Mouse (Mus musculus) NIH3T3 (cell line): ENCODE measurements around the gene Nrm.
A peak's percentile ranks its signal among the peaks of the same experiment; 100 is the strongest.

Experiments
- DNase-seq: peaks from one replicate; pipeline ENCODE4 v3.0.0-alpha.2; 2012; ENCODE audit warnings: low read depth

The Nrm gene

DNA sequence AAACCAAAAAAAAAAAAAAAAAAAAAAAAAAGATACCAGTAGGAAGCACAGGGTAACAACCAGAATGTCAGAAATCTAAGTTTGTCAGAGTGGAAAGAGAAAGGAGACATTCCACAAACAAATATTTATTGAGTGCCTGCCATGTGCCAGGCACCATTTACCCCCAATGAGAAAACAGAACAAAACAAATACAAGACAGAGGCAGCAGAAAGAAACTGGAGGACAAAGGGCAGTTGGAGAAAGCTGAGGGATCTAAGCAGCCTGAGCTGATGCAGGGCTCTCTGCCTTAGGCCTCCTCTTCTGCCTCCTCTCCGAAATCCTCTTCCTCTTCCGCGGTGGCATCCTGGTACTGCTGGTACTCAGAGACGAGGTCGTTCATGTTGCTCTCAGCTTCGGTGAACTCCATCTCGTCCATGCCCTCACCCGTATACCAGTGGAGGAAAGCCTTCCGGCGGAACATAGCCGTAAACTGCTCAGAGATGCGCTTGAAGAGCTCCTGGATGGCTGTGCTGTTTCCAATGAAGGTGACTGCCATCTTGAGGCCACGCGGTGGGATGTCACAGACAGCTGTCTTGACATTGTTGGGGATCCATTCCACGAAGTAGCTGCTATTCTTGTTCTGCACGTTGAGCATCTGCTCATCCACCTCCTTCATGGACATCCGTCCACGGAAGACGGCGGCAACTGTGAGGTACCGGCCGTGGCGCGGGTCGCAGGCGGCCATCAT, 26.3 kb upstream of the Nrm start:
- DNase-seq, result peak; percentile 34

DNA sequence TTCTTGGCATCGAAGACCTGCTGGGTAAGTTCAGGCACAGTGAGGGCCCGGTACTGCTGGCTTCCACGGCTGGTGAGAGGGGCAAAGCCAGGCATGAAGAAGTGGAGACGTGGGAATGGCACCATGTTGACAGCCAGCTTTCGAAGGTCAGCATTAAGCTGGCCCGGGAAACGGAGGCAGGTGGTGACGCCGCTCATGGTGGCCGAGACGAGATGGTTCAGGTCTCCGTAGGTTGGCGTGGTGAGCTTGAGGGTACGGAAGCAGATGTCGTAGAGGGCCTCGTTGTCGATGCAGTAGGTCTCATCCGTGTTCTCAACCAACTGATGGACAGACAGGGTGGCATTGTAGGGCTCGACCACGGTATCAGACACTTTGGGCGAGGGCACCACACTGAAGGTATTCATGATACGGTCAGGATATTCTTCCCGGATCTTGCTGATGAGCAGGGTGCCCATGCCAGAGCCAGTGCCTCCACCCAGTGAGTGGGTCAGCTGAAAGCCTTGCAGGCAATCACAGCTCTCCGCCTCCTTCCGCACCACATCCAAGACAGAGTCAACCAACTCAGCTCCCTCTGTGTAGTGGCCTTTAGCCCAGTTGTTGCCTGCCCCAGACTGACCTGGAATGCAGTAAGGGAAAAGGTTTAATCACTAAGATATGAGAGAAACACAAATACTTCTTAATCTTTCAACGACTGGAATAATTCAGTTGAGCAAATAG, 25.5 kb upstream of the Nrm start:
- DNase-seq, result peak; percentile 50

DNA sequence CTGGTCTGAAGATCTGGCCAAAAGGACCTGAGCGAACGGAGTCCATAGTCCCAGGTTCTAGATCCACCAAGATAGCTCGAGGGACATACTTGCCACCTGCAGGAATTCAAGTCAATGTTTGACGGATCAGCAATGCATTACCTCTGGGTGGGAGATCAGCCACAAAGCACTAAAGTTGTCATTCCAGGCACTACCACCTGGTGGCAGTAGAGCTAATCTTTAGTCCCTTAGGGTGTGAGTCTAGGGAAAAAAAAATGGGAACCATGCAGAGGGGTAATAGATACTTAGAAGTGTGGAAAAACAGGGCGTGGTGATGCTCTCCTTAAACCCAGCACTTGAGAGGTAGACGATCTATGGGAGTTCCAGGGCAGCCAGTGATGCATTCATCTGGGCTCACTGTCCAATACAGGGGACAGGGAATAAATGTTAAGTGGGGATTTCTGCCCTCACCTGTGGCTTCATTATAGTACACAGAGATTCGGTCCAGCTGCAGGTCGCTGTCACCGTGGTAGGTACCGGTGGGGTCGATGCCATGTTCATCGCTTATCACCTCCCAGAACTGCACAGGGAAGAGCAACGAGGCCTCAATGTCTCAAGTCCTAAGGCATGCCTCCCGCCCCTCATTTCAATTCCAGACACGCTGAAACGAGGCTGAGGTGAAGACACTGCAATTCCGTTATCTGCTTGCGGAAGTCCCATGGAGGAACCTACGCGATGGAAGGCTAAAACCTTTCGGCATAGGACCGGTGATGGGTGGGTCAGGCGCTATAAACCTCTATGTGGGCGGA, 24.7 kb upstream of the Nrm start:
- DNase-seq, result peak; percentile 96

DNA sequence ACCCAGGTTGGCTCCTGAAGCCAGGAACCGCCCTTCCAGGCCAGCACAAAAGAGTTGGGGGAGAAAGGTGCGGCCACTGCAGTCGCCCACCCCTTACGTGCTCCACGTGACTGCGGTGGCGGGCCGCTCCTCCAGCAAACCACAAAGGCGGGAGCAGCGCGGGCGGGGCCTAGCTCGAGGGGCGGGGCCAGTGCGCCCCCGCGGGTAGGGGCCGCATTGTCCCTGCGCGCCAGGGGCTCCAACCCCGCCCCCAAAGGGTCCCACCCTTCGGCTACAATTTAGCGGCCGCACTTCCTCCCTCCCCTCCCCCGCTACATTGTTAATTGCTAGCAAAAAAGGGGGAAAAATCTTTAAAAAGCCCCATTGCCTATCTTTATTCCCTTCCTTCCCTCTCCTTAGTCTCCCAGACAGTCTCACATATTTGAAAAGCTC, 24.1 kb upstream of the Nrm start:
- DNase-seq, result peak; percentile 95

DNA sequence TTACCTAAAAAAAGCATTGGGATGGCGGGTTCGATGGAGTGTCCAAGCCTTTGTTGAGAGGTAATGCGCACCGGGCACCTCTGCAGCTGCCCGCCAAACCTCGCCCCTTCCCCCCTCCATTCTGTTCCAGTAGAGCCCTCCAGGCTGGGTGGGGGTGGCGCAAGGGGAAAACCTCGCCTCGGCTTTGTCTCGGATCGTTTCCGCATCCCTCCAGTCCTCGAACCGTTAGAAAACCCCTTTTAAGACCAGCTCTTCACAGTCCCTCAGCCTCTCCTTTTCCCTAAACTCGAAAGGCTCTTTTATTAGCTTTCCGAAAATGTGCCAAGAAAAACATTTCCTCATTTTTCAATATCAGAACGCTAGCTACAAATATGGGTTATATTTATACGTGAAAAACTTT, 23.6 kb upstream of the Nrm start:
- DNase-seq, result peak; percentile 70

DNA sequence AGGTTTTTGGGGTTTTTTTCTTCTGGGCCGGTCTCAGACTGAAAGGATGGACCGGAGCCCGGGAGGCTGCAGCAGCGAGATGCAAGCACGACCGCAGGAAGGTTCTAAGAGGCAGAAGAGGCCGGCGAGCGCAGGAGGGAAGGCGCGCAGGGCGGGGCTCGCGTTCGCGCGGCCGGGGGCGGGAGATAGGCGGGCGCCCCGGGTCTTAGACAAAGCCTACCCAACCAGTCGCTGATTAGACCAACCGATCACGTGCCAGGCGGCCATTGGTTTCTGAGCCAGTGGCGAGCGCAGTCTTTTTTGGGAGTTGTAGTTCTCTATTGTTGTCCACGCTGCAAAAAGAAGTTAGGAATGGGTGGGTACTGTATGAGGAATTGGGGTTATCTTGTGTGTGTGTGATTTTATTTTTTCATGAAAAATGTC, 23.0 kb upstream of the Nrm start, which contains the start of gene Tubb5:
Tubb5 (minus strand) TSS at position 185 of the 423 bp plus-strand sequence.
- DNase-seq, result peak; percentile 99

DNA sequence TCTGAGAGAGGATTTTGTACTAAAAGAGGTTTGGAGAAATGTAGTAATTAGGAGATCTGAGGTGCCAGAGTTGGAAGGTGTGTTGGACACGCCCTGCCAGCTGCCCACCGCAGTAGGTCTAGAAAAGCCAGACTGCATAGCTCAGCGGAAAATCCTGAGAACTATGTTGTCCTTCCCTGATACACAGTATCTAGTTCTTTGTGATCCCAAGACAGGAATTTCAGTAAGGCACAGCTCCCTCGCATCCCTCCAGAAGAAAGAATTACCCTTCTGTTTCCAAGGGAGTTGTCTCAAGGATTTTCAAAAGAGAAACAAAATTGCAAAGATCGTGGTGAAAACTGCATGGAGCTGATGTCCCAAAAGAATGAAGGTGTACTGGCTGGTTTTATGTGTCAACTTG, 22.5 kb upstream of the Nrm start:
- DNase-seq, result no peak

DNA sequence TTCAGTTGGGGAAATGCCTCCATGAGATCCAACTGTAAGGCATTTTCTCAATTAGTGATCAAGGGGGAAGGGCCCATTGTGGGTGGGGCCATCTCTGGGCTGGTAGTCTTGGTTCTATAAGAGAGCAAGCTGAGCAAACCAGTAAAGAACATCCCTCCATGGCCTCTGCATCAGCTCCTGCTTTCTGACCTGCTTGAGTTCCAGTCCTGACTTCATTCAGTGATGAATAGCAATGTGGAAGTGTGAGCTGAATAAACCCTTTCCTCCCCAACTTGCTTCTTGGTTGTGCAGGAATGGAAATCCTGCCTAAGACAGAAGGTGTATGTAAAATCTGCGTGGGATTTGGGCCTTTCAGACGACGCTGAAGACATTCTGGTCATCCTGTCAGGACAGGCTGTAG, 22.1 kb upstream of the Nrm start:
- DNase-seq, result peak; percentile 67

DNA sequence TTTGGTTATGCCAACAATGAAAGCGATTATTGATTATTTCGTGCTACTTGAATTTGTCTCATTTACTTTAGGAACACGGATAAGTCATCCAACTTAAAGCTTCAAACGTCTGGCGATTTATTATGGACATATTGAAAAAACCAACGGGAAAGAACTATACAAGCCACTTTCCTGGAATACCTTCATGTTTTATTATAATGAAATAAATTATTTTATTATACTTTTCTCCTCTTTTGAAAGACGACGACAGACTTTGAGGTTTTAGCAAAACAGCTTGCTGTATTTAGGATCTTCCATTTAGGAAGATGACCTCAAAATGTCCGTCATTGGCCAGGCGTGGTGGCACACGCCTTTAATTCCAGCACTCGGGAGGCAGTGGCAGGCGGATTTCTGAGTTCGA, 20.6 kb upstream of the Nrm start:
- no peak for DNase-seq

DNA sequence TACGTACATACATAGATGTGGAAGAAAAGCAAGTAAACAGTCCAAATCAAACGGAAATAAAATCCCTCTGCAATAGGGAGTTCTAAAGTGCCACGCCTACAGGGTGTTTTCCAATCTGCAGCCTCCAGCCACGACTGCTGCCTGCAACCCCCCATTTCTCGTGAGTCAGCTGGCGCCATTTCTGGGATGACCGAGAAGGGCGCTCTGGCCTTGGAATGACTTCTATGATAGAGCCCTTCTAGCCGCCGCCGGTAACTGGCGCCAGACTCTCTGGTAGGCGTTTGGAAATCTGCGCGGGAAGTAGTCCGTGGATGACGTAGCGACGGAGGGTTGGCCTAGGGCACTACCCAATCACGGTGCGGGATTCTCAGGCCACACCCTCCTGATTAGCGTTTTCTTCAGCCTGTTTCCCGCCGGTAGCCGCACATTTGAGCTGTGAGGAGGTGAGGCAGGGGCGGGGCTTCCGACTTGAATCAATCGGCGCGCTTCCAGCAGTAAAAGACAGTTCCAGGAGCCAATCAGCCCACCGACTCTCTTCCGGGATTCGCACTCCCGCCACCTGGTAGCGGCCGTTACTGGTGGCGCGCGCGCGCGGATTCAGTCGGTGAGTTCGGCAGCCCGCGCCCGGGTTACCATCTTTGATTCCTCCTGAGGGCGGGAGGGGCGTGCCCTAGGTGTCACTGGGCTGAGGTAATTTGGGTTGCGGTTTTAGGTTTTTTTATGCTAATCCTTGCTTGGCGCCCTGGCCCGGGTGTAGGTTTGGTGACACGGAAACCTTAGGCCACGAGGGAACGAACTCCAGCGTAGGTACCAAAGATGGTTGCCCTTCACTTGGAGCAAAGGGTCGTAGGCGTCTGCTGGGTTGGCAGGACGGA, 19.8 kb upstream of the Nrm start, which contains the start of gene Mdc1:
Mdc1 (plus strand) TSS at position 440 of the 875 bp plus-strand sequence.
- DNase-seq, result peak; percentile 100

DNA sequence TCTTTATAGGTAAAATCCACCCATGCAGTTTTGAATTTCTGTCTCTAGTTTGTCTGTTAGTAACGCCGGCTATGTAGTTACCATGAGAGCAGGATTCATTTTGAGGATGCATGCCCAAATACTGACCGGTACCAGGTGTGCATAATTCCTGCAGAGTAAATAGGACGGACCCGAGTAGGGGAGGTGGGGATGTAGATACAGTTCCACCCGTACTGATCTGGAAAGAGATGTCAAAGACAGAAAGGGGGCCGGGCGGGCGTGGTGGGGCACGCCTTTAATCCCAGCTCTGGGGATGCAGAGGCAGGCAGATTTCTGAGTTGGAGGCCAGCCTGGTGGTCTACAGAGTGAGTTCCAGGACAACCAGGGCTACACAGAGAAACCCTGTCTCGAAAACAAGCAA, 19.1 kb upstream of the Nrm start:
- peak; percentile 16 for DNase-seq

DNA sequence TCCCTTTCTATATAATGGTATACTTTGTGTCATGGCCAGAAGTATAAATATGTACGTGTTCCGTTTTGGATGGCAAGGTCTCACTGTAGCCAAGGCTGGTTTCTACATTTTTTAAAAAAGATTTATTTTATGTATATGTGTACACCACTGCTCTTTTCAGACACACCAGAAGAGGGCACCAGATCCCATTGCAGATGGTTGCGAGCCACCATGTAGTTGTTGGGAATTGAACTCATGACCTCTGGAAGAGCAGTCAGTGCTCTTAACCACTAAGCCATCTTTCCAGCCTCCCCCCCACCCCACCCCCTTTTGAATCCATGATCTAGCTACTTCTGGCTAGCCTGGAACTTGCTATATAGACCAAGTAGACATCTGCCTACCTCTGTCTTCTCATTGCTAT, 17.6 kb upstream of the Nrm start:
- DNase-seq, result peak; percentile 42

DNA sequence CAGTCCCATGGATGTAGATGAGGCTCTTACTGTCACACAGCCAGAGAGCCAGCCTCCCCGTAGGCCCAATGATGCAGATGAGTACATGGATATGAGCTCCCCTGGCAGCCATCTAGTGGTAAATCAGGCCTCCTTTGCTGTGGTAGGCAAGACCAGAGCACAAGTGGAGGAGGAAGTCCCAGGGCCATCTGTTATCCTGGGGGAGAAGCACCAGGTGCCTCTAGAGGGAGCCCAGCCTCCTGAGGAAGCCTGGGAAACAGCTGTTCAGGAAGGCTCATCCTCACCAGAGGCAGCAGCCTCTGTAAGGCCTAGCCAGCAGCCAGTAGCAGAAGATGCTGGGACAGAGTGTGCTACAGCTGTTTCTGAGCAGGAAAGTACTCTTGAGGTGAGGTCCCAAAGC, 13.0 kb upstream of the Nrm start:
- DNase-seq, result peak; percentile 43

DNA sequence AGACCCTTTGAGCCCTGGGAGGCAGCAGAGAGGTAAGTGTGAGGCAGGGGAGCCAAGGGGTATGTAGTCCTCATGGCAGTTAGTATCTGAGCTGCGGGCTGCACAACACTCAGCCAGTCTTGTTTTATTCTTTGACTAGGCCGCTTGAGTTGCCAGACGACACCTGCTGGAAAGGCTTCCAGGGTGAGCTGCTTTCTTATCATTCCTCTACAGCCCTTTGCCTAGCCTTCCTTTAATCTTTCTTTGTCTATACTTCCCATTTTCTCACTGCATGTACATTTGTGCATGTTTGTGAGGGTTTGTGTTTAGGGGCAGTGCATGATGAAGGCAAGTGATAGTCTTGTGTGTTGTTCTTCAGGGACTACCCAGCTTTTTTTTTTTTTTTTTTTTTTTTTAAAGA, 10.1 kb upstream of the Nrm start:
- no peak for DNase-seq

DNA sequence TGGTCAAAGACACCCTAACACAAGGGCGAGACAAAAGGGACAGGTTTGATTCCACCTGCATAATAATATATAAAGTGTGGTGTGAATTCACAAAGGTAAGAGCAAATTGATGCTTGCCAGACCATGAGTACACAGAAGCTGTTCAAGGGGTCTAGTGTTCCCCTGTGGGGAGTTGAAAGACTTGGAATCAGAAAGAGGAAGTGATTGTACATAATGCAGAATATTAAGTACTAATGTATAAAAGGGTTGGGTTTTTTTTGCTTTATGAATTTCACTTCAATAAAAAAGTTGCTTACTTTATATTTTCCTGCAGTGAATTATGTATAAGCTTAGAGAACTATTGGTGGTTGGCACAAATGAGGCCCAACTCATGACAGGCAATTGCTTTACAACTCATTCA, 1.7 kb upstream of the Nrm start:
- no peak for DNase-seq

DNA sequence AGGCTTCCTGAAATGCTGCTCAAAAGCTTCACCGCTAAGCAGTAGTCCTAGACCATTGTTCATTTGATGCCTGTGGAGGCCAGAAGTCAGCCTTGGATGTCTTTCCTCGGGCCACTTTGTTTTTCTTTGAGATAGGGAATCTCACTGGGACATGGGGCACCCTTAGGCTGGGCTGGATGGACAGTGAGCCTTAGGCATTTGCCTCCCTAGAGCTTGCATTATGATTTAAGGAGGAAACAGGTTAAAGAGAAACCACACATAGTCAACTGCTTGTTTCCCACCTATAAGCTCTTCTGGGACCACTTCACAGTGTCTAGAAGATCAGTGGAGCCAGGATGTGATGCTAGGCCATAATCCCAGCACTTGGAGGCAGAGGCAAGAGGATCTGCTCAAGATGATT, 1.3 kb upstream of the Nrm start:
- DNase-seq, result no peak

DNA sequence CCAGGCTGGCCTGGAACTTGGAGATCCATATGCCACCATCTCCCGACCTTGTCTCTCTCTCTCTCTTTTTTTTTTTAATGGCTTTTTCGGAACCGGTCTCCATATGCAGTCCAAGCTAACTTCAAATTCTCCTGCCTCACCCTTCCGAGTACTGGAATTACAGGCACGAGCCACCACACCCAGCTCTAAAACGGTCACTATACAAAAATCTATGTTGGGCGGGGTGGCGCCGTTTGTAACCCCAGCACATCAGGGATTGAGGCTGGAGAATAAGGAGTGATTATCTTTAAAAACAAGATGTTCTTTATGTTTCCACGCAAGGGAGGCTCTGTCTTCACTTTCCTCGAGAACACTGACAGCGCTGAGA, 304 bp upstream of the Nrm start:
- DNase-seq, result no peak

DNA sequence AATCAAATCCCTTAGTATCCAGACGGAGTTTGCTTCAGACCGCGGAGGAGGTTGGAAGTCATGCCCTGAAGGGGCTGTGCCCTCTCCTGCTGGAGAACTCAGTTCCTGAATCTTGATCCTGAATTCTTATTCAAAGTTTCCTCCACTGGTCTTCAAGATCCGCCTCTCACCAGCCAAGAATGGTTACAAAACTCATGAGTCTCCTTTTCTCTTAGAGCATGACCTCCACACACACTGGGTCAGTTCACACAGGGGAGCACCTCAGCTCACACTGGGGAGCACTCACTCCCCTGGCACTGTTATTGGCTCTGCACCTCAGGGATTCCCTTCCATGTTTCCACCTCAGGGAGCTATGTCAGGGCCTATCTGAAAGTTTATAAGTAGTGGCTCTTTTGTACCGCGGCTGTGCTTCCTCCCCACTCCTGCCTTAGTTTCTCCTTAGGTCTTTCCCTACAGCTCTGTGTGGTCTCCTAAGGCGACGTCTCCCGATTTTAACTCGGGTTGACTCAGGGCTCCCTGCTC, 3.8 kb downstream of the Nrm start:
- peak; percentile 48 for DNase-seq

DNA sequence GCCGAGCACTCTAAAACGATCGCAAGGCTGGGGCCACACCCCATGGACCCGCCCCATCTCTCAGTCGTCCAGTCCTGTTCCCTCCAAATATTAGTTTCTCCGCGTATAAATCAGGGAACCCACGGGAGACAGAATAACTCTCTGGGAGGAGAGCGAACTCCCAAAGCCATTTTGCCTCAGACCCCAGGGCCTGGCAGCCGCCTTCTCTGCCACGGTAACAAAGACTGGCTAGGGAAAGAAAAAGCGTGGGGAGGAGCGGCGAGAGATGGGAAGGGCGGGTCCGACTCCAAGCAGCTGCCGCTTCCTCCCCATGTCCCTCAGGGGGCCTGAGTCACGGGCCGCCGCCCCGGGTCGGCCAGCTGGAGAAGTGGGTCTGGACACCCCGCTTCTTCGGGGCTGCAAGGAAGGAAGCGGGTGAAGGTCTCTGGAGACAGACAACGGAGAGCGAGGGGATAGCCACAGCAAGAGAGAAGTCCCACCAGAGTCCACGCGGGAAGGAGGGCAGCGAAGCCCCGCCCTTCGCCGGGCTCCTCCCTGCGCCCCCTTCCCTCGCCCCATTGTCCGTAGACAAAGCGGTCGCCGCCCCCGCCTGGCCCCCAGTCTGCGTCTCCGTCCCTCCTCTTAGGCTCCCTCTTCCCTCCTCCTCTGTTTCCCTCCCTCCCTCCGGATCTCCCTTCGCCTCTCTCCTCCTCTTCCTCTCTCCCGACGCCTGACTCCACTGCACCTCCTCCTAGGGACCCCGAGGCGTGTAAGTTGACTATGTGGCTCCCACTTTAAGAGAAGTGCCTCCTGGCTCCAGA, 4.6 kb downstream of the Nrm start, which contains the start of gene Ppp1r18:
Ppp1r18 (plus strand) TSS at position 113 of the 800 bp plus-strand sequence.
- DNase-seq, result peak; percentile 88

DNA sequence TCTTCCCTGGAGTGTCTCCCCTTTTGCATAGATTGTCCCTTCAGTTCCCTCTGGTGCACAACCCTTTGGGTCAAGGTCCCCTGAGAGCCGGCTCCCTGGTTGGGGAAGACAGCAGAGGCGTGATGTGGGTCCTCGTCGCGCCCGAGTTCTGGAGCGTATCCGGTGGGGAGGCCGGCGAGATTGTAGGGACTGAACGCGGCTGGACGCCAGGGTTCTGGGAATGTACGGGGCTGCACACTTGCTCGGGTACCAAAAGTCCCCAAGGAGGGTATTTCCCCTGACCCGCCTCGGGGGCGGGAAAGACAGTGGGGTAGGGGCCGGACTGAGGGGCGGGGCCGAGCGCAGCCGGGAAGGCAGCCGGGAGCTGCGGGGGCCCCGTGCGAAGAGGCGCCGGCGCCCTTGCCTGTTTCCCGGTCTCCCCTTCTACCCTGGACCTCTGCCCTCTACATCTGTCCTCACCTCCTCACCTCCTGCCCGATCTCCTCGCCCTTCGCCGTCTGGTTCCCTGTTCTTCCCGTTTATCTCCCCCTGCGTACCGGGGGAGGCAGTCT, 5.2 kb downstream of the Nrm start:
- DNase-seq, result peak; percentile 80
